Mouse (Mus musculus): ENCODE results near the gene Cdk19.
A peak's percentile ranks its signal among the peaks of the same experiment; 100 is the strongest.
"Not testable (repeated sequence)": the region's sequence is repeated elsewhere in the genome, so short reads cannot be mapped to it uniquely, and the experiment has no call there.

Cdk19 gene

DNA sequence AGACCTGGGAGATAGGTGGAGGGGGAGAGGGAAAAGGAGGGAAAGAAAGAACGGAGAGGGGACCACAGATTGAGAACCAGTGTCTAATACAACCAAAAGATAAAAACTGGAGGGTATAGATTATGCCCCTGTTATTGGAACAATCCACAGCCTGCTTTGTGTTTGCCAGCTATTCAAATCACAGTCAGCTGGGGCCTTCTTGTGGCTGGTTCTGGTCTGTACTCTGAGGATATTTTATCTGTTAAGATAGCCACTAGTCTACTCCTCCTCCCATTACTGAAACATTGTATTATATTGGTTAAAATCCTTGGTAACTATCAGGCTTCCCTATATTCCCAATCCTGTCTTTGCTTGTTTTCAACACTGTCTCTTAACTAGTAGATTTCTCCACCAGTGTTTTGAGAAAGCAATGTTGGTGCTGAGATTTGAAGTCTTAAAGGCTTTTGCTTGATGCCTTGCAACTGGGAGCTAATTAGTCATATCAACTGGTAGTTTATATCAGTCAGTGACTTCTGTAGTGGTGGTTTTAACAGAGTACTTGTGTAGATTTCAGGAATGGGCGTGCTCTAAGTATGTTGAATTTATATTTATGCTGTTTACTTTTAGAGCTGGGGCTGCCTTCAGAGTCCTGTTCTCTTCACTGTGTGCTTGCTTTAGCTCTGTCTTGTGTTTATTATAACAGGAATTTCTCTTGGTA is 54.2 kb downstream of the Cdk19 start:
- DNase-seq (ENCODE audit: low read depth, low spot score), result no peak

DNA sequence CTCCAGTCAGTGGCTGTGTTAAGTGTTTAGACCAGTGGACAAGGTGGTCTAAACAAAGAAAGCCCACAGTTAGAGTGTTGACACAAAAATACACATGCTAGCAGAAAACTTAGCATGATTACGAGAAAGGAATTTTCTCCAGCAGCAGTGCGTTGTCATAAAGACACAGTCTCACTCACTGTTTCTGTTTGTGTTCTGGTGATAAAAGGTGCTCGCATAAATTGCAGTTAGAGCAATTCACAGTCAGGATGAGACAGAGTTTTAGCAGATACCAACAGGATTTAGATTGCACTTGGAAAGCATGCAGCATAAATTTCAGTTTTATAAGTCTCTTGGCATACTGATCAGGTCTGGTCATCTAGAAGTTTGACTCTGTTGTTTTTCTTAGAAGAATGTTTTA is 59.5 kb downstream of the Cdk19 start:
- no peak for DNase-seq (ENCODE audit: low read depth, low spot score)

DNA sequence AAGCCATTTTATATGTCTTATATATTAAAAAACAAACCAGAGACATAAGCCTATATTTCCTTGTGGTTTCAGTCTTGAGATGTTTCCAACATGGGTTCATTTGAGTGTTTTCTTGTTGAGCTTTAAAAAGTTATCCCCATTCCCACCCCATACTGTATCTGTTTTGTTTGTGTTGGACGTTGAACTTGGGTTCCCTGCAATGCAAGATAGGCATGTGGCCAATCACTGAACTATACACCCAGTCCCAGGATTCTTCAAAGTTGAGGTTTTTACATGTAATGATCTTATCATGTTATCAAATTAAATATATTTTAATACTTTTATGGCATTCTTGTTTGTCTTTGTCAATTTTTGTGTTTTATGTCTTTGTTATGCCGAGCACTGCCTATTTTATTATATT is 60.0 kb downstream of the Cdk19 start:
- DNase-seq (ENCODE audit: low read depth, low spot score), result no peak

DNA sequence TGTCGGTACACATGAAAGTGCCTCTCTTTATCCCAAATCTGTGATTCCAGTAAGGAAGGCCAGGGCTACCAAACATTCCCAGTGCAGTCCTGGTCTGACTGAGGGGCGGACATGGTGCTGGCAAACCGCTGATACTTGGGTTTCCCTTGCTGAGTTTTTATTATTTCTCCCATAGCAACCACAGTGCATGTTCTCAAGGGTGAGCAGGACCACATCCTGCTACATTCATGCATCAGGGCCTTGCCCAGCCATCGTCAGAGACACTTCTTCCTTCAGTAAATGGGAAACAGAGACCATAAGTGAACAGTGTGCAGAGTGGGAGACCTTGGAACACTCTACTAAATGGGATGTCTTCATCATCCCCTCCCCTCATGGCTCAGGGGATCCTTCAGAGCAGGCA is 60.9 kb downstream of the Cdk19 start:
- no peak for DNase-seq (ENCODE audit: low read depth, low spot score)

DNA sequence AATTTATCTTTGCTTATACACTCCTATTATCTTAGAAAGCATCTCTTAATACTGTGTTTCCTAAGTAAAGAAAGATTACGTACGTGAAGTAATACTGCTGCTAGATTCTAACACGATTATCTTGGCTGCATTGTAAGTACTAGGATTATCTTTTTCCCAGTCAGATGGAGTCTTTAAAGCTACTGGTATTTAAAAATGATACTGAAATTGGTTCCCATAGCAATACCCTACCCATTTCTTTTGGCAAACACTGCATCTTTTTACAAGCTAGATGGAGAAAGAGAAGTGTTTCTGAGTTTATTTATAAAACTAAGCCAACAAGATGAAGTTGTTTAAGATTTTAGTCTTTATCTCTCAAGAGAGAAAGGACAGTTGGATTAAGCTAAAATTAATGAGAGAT is 67.3 kb downstream of the Cdk19 start:
- DNase-seq (ENCODE audit: low read depth, low spot score), result no peak

DNA sequence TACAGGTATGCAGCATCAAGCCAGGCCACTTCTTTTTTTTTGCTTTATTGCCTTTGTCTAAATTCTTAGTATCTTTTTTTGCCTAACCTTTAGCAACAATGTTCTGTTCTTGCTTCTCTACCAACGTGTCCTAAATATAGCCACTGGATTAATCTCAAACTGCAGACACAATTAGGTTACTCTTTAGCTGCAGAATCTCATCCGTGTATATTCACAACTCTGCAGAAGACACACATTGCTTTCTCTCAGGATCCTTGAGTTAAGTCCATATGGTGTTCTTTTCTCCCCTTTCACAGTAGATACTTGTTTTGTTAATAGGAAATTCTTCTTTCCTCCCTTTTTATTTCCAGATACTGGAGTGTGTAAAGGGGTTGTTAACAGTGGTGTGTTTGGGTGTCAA is 70.0 kb downstream of the Cdk19 start:
- no peak for DNase-seq (ENCODE audit: low read depth, low spot score)

DNA sequence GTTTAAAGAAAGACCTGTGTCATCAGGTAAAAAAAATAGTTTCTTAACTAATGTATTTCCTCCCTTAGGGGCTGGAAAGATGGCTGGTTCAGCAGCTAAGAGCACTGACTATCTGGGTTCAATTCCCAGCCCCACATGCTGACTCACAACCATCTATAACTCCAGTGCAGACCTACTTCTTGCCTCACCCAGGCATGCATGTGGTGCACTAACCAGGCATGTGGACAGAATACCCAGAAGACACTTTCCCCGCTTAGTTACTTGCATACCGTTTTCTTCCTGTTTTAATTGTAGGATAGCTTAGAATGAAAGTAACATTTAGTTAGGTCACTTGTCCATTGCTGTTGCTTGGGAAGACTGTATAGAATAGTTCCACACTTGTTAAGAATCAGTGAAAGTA is 72.0 kb downstream of the Cdk19 start:
- DNase-seq (ENCODE audit: low read depth, low spot score), result no peak

DNA sequence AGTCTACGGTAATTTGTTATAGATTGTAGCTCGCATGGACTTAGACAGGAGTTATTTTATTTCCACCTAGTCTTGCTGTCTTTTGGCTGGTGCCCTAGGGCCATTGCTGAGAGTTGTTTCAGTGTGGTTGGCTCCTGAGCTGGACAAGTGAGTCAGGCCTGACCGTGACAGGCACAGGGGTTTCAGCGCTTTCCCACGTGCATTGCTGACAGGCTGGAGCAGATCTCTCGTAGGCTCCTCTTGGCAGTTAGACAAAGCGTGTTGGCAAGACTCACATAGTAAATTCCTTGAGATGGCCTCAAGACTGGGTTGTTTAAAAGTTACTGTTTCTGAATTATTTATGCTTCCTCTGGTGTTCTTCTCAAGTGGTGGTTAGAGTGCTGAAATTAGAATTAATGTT is 77.6 kb downstream of the Cdk19 start:
- DNase-seq (ENCODE audit: low read depth, low spot score), result no peak

DNA sequence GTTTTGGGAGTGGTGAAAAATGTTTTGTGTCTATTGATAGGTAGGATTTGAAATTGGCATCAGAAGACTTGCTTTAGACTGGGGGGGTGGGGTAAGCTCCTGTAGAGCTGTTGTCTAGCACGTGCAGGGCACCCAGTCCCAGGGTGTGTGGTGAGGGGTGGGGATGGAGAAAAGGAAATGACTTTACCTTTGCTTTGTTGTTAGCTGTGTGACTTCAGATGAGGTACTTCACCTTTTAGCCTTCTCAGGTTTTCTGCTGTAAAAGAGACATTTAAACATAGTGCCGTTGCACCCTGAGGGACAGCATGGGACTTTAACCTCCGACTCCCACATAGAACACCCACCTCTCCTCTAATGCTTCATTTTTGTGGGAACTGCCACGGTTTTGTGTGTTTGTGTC is 80.5 kb downstream of the Cdk19 start:
- DNase-seq (ENCODE audit: low read depth, low spot score), result no peak

DNA sequence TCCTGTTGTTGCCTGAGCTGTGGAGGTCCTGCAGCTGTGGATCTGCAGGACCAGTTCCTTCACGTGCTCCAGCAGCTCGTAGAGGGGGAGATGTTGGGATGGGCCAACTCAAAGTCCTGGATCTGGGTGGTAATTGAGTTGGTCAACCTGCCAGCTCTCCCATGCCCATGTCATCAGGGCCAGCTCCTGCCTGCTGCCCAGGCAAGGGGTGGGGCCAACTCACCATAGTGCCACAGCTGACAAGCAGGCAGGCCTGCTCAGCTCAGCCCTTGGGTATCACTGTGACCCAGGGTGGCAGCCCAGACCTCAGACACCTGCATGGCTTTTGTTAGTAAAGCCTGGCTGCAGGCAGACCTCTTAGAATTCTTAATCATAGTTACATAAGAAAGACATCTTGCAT is 81.3 kb downstream of the Cdk19 start:
- no peak for DNase-seq (ENCODE audit: low read depth, low spot score)

DNA sequence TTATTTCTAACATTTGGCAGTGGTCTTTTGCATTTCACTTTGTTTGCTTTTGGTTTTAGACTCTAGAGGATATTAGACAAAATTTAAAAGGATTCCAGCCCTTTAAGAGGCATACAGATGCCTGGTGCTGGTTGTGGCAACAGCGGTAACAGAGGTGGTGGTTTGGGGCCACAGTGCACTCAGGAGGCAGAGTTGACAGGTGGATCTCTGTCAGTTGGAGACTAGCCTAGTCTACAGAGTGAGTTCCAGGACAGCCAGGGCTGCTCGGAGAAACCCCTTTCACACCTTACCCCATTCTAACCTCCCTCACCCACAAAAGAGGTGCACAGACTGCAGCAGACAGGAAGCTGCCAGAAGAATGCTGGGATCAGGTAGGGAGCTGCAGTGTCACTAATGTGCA is 82.4 kb downstream of the Cdk19 start:
- DNase-seq (ENCODE audit: low read depth, low spot score), result no peak

DNA sequence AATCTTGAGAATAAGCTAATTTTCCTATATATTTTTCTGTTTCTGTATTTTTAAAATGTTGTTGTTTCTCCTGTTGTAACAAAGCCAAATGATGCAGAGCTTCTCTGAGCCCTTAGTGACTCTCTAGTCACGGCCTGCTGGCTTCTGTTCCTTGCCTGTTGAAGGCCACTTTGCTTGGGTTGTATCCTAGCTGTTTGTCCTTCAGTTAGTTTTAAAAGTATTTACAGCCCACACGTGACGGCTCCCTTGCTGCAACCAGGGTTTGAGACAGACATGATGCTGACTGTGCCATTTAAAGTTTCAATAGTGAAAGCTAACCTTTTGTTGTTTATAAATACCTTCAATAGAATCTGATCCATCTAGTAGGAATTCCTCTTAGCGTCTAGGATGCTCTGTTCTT is 83.3 kb downstream of the Cdk19 start:
- DNase-seq (ENCODE audit: low read depth, low spot score), result no peak

DNA sequence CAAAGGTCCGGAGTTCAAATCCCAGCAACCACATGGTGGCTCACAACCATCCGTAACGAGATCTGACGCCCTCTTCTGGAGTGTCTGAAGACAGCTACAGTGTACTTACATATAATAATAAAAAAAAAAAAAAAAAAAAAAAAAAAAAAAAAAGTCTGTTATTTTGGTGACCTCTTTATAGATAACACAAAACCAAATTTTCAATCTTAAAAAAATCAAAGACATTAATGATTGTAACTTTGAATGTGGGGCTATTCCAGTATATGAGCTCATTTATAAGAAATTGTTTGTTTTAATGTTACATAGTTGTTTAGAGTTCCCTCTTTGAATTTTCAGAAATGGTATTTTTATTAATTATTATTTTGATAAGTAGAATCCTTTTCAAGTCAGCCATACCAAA is 85.1 kb downstream of the Cdk19 start:
- not testable (repeated sequence) for DNase-seq (ENCODE audit: low read depth, low spot score)

DNA sequence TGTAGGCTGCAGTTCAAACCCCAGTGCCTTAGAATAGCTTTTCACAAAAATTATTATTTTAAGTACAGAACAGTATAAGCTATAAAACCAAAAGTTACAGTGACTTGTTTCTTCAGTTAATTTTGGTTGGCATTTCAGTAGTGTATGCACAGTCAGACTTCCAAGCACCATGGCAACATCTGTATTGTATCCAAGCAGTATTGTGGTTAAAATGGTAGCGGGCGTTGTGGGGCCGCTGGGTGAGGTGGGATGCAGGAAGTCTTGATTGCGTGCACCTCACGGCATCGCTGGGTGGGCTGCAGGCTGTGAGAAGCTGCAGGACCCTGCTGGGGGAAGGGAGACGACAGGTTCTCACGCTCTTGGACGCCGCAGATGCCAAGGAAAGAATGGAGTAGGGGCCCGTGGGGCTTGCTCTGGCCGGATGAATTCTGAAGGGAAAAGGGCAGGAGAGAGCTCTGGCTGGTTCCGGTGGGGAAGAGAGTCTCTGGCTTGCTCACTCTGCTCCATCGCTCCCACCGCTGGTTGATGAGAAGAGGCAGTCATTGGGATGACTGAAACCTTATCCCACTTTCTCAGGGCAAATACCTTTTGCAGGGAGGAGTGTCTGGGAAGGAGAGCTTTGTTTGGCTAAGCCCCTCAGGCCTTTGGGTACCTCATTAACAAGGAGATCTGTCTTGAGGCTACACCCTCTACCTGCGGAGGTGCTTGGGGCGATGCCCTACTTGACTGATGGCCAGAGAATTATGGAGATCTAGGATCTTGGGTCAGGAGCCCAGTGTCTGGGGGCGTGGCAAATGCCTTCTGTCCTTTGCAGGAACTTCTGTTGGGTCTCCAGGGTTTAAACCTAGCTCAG is 86.1 kb downstream of the Cdk19 start:
- DNase-seq (ENCODE audit: low read depth, low spot score), result peak; percentile 11

DNA sequence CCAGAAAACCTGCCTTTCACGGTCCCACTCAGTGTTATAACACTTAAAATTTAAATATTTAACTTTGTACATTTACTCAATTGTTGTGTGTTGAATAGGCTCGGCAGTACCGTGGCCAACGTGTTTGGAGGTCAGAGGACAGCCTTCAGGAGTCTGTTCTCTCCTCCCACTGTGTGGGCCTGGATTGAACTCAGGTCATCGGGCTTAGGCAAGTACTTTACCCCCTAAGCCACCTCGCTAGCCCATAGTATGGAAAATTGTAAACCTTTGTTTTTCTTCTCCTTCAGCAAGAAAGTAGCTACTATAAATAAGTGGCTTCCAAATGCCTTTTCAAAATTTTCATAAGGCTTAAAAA is 86.7 kb downstream of the Cdk19 start:
- no peak for DNase-seq (ENCODE audit: low read depth, low spot score)

DNA sequence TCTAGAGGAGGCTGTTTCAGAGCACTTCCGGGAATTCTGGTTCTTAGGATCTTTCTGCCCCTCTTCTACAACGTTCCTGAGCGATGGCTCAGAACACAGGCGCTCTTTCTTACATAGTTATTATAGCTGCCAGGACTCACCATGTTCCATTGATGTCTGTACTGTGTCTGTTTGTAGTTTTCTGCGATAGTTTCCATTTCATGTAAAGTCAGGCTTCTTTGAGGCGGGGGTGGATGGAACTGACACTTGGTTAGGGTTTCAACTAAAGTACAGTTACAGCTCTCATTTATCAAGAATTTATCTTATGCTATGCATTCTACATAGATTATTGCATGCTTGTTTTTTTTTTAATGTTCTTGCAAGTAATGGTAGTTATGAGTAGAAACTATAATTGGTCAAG is 89.3 kb downstream of the Cdk19 start:
- no peak for DNase-seq (ENCODE audit: low read depth, low spot score)

DNA sequence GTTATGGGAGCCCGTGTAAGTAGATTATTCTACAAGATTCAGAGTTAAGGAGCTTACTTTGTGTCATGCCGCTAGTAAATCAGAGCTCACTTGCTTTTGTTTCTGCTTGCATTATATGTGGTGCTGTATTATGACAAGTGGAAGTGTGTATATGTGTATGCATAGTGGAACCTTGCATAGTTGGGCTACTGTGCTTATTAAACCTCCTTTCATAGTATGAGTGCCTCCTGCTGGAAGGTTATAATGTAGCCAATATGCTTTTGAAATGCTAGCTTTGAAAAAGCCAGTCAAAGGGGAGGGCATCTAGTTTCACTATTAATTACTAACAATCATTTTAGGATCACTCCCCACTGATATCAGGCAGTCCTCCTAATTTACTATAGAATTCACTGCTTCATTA is 89.7 kb downstream of the Cdk19 start:
- no peak for DNase-seq (ENCODE audit: low read depth, low spot score)

DNA sequence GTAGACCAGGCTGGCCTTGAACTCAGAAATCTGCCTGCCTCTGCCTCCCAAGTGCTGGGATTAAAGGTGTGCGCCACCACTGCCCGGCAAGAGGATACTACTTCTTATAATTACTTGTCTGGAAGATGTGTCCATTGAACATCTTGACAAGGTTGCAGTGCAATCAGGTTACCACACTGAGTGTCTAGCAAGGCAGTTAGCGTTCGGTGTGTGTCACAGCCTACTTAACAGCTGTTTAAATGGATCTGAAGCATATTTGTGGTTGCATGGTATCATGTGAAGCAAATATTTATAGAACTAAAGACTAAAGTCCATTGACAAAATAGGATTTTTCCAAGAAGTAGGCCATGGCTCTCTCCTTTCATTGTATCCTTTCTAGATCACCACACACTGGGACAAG is 90.8 kb downstream of the Cdk19 start:
- no peak for DNase-seq (ENCODE audit: low read depth, low spot score)

DNA sequence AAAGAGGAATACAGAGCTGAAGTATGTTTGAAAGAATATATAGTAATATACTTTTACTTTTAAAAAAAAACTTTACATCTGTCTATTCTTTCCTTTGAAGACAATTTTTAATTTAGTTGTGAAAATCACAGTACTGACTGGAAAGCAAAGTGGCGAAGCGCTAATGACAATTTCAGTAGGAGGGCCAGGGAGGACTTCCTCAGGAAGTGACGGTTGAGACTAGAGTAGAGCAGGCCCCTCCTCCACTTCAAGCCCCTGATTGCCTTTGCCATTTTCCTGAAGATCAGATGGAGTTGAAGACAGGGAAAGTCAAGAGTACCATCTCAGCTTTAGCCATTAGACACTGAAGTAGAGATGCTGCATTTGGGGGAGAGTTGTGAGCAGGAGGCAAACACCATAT is 92.6 kb downstream of the Cdk19 start:
- no peak for DNase-seq (ENCODE audit: low read depth, low spot score)

DNA sequence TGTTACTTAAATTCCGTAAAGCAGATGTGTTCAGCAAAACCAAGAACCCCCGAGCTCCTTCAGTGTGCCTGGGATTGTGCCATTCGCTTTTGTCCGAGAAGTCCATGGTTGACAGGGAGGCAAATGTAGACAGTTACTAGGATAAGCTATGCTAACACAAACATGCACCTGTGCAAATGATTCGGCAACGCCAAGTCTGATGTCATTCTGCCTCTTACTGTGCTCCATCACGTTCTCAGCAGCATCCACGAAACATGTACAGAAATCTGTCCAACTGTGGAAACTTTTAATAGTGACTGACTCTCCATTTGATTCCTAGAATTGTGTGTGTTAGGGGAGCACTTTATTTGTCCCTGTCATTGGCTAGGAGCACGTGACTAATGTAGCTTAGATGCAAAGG is 93.0 kb downstream of the Cdk19 start:
- no peak for DNase-seq (ENCODE audit: low read depth, low spot score)

DNA sequence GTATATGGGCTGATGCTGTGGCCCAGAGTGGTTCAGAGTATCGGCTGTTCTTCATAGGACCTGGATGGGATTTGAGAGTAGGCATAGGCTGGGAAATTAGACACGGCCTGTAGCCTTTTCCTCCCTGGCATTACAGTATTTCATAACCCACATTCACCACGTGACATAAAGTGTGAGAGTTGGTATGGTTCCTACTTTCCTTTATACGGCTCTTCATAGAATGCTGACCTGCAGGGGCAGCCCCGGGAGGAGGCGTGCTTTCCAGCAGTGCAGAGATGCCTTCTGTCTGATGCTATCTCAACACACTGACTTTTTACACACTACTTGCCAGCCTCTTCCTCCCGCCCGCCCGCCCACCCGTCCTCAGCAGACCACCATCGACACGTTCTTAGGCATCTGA is 96.0 kb downstream of the Cdk19 start:
- no peak for DNase-seq (ENCODE audit: low read depth, low spot score)

DNA sequence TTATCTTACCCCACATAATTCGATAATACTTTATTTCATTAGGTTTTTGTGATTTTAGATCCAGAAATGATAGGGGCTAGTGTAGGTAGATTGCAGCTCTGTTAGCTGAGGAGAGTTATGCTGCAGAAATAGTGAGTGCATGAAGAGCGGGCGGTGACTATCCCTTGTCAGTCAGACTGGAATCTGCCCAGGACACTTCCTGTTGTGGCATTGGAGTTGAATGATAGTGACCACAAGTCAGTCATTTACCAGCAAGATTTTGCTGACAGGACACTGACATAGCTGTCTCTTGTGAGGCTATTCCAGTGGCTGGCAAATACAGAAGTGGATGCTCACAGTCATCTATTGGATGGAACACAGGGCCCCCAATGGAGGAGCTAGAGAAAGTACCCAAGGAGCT is 97.8 kb downstream of the Cdk19 start:
- DNase-seq (ENCODE audit: low read depth, low spot score), result no peak

DNA sequence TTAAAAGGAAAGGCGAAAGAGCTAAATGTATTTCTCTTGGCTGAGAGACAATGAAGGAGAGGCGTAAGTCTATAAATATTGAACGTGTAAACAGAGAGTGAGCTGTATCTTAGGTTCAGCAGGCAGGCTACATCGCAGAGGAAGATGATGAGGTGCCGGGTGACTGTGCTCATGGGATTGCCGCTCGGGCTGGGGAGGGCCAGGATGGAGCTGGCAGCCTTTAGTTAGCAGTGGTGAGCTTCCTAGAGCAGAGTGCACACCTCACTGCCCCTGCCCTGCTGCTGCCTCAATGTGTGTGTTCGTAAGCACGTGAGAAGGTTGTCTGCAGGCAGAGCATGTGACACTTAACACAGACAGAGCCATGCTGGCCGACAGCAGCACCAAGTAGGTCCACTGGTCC is 101.4 kb downstream of the Cdk19 start:
- no peak for DNase-seq (ENCODE audit: low read depth, low spot score)

DNA sequence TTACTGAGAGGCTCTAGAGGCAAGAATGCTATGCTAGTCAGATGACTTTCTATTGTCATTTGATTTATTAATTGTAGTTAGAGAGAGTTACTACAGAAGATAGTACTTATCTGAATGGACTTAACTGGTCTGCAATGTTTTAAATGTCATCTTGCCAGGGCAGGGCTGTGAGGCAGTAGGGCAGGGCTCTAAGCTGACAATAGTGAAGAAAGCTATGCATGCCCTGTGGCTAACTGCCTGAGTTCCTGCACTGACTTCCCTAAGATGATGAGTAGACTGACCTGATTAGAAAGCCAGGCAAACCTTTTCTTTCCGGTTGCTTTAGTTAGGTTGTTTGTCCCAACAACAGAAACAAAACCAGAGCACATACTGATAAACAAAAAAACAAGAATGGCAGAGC is 102.7 kb downstream of the Cdk19 start:
- no peak for DNase-seq (ENCODE audit: low read depth, low spot score)

All from mesoderm, embryonic 11.5 days (tissue).